Mouse (Mus musculus): ENCODE data around the gene Arl6ip4. TPM values are rescaled to one million over a fixed set of nuclear protein-coding genes. Genes with fewer than 3 reads are reported as not detected.
A peak's percentile ranks its signal among the peaks of the same experiment; 100 is the strongest.

The Arl6ip4 gene
- polyA plus RNA-seq, 1 experiment: 82.5 TPM

DNA sequence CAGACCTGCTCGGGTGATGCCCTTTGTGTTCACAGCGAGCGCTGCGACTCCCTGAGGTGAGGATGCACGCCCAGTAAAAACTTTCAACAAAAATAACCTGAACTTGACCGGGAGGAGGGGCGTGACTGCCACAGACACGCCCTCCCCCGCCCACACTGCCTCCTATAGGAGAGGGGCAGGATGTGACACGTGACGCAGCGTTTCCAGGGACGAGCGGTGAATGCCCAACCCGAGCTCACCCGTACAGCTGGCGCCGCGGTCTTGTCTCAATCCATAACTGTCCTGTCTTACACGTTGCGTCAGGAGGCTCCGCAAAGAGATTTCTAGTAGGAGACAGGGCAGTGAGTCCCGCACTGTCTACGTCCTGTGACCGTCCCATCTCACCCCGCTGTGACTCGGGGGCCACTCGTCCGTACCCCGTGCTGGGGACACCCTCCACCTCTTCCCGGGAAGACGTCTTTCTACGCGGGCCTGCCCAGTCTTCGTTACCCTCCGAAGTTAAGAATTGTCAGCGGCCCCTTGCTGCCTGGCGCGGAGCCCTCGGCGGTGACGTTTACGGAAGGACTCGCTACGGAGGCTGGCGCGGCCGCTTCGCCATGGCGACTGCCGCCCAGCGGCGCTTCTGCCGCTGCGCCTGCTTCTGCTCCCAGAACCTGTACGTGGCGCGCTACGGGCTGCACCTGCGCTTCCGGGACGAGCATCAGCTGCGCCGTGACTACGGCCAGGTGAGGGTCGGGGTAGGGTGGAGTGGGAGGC lies 4.0 kb upstream of the Arl6ip4 start, which contains the start of gene Ogfod2:
TSS of gene Ogfod2 (plus strand) at position 556 of the 756 bp plus-strand sequence.
- Histone ChIP-seq H3K9me3 (replicated peaks; ENCODE audit: control insufficient read depth, insufficient read depth, low read length, poor library complexity, severe bottlenecking) (peaks cover 4% of the 10 kb centered on the region), H3K4me1 (ENCODE audit: control insufficient read depth, insufficient read depth, low read length) (peaks cover 2% of the 10 kb centered on the region), H3K27me3 (ENCODE audit: control insufficient read depth, insufficient read depth, low read length, poor library complexity, severe bottlenecking) (no peaks in the 10 kb centered on the region), H3K9ac (ENCODE audit: low read depth, poor library complexity, severe bottlenecking) (peak within 1 kb of the TSS; percentile 30; the same call in 1 of the 2 replicates), H3K4me3 (ENCODE audit: low read depth, low read length) (peak within 1 kb of the TSS; percentile 76), H3K27ac (ENCODE audit: insufficient read depth, low read length) (no peak within 1 kb of the TSS; the same call in 1 of the 2 replicates), H3K36me3 (ENCODE audit: control insufficient read depth, insufficient read depth, low read length, poor library complexity, severe bottlenecking) (no peaks in the 10 kb centered on the region)
- TF ChIP-seq CTCF (IDR thresholded peaks at IDR 0.05; ENCODE audit: low read depth, low read length): peak; percentile 6
- TF ChIP-seq EP300 (IDR thresholded peaks at IDR 0.05; ENCODE audit: insufficient read depth, low read depth, low read length): 0 out of 2 replicates have a peak, but pooled peaks have one; percentile 5
- TF ChIP-seq POLR2A (IDR thresholded peaks at IDR 0.05; ENCODE audit: insufficient read depth, low read length): no peak

GRCm38 (mm10) chr5:124112531-124112930 lies 3.4 kb upstream of the Arl6ip4 start:
- Histone ChIP-seq H3K27ac (ENCODE audit: insufficient read depth, low read length) (no peak overlapping the region), H3K9ac (ENCODE audit: low read depth, poor library complexity, severe bottlenecking) (peak overlapping the region; percentile 30; the same call in 1 of the 2 replicates), H3K36me3 (ENCODE audit: control insufficient read depth, insufficient read depth, low read length, poor library complexity, severe bottlenecking) (no peaks in the 10 kb centered on the region), H3K9me3 (replicated peaks; ENCODE audit: control insufficient read depth, insufficient read depth, low read length, poor library complexity, severe bottlenecking) (peaks cover 4% of the 10 kb centered on the region), H3K27me3 (ENCODE audit: control insufficient read depth, insufficient read depth, low read length, poor library complexity, severe bottlenecking) (no peaks in the 10 kb centered on the region), H3K4me1 (ENCODE audit: control insufficient read depth, insufficient read depth, low read length) (peaks cover 5% of the 10 kb centered on the region), H3K4me3 (ENCODE audit: low read depth, low read length) (peak overlapping the region; percentile 76)
- TF ChIP-seq POLR2A (IDR thresholded peaks at IDR 0.05; ENCODE audit: insufficient read depth, low read length) (no peak), EP300 (IDR thresholded peaks at IDR 0.05; ENCODE audit: insufficient read depth, low read depth, low read length) (no peak)

- peaks cover 2% of the 10 kb centered on the region; the same call in 1 of the 2 replicates for H3K36me3 ChIP-seq (ENCODE audit: control insufficient read depth, insufficient read depth, low read length, poor library complexity, severe bottlenecking)
- H3K4me3 ChIP-seq (ENCODE audit: low read depth, low read length): peak overlapping the region; percentile 76
- peaks cover 4% of the 10 kb centered on the region for H3K9me3 ChIP-seq (replicated peaks; ENCODE audit: control insufficient read depth, insufficient read depth, low read length, poor library complexity, severe bottlenecking)
- no peak overlapping the region for H3K27ac ChIP-seq (ENCODE audit: insufficient read depth, low read length)
- peak overlapping the region; percentile 30; the same call in 1 of the 2 replicates for H3K9ac ChIP-seq (ENCODE audit: low read depth, poor library complexity, severe bottlenecking)
- H3K4me1 ChIP-seq (ENCODE audit: control insufficient read depth, insufficient read depth, low read length): peaks cover 5% of the 10 kb centered on the region
- H3K27me3 ChIP-seq (ENCODE audit: control insufficient read depth, insufficient read depth, low read length, poor library complexity, severe bottlenecking): no peaks in the 10 kb centered on the region
- TF ChIP-seq POLR2A (IDR thresholded peaks at IDR 0.05; ENCODE audit: insufficient read depth, low read length) (no peak), CTCF (IDR thresholded peaks at IDR 0.05; ENCODE audit: low read depth, low read length) (no peak), EP300 (IDR thresholded peaks at IDR 0.05; ENCODE audit: insufficient read depth, low read depth, low read length) (no peak)
Observed at GRCm38 (mm10) chr5:124113030-124113429, 2.9 kb upstream of the Arl6ip4 start.

DNA sequence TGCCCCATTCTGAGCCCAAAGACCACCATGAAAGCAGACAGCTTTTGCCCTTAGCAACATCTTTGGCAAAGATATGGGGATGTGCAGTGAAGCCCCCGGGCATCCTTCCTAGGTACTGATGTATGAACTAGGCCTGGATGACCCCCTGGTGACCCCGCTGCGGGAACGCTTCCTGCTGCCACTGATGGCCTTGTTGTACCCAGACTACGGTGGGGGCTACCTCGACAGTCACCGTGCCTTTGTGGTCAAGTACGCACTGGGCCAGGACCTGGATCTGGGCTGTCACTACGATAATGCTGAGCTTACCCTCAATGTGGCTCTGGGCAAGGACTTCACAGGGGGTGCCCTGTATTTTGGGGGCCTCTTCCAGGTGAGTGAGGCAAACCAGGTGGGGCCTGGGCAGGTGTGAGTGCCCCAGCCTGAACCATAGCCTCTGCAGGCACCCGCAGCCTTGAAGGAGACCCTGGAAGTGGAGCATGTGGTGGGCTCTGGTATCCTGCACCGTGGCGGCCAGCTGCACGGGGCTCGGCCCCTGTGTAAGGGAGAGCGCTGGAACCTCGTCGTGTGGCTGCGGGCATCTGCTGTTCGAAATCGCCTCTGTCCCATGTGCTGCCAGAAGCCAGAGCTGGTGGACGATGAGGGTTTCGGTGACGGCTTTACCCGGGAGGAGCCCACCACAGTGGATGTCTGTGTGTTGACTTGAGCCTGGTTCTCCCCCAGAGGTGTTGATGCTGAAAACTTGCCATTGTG lies 1.4 kb upstream of the Arl6ip4 start:
- TF ChIP-seq POLR2A (IDR thresholded peaks at IDR 0.05; ENCODE audit: insufficient read depth, low read length) (no peak), CTCF (IDR thresholded peaks at IDR 0.05; ENCODE audit: low read depth, low read length) (no peak), EP300 (IDR thresholded peaks at IDR 0.05; ENCODE audit: insufficient read depth, low read depth, low read length) (no peak)
- H3K9me3 ChIP-seq (replicated peaks; ENCODE audit: control insufficient read depth, insufficient read depth, low read length, poor library complexity, severe bottlenecking): peaks cover 4% of the 10 kb centered on the region

DNA sequence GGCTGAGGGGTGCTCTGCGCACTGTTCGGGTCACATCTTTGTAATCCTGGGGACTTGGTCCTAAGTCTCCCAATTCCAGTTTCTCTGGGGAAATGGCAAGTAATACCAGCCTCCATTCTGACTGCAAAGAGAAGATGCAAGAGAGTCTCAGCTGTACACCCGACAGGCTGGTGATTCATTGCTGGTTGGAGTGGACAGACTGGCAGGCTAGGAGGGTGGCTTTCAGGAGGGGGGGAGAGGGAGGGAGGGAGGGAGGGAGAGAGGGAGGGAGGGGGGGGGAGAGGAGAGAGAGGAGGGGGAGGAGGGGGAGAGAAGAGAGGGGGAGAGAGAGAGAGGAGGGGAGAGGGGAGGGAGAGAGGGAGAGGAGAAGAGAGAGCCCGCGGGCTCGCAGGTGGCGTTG lies 358 bp upstream of the Arl6ip4 start:
- peak overlapping the region; percentile 73 for H3K9ac ChIP-seq (ENCODE audit: low read depth, poor library complexity, severe bottlenecking)
- no peaks in the 10 kb centered on the region for H3K27me3 ChIP-seq (ENCODE audit: control insufficient read depth, insufficient read depth, low read length, poor library complexity, severe bottlenecking)
- peaks cover 4% of the 10 kb centered on the region for H3K9me3 ChIP-seq (replicated peaks; ENCODE audit: control insufficient read depth, insufficient read depth, low read length, poor library complexity, severe bottlenecking)
- peaks cover 5% of the 10 kb centered on the region for H3K4me1 ChIP-seq (ENCODE audit: control insufficient read depth, insufficient read depth, low read length)
- H3K27ac ChIP-seq (ENCODE audit: insufficient read depth, low read length): no peak overlapping the region
- peak overlapping the region; percentile 97 for H3K4me3 ChIP-seq (ENCODE audit: low read depth, low read length)
- no peak for TF ChIP-seq EP300 (IDR thresholded peaks at IDR 0.05; ENCODE audit: insufficient read depth, low read depth, low read length)
- no peak for TF ChIP-seq CTCF (IDR thresholded peaks at IDR 0.05; ENCODE audit: low read depth, low read length)
- no peak for TF ChIP-seq POLR2A (IDR thresholded peaks at IDR 0.05; ENCODE audit: insufficient read depth, low read length)
- H3K36me3 ChIP-seq (ENCODE audit: control insufficient read depth, insufficient read depth, low read length, poor library complexity, severe bottlenecking): peaks cover 2% of the 10 kb centered on the region; the same call in 1 of the 2 replicates

More for the DNA sequence above, 1.4 kb upstream of the Arl6ip4 start:
- Histone ChIP-seq H3K36me3 (ENCODE audit: control insufficient read depth, insufficient read depth, low read length, poor library complexity, severe bottlenecking) (peaks cover 2% of the 10 kb centered on the region; the same call in 1 of the 2 replicates), H3K4me3 (ENCODE audit: low read depth, low read length) (no peak overlapping the region), H3K4me1 (ENCODE audit: control insufficient read depth, insufficient read depth, low read length) (peaks cover 5% of the 10 kb centered on the region), H3K27ac (ENCODE audit: insufficient read depth, low read length) (no peak overlapping the region), H3K9ac (ENCODE audit: low read depth, poor library complexity, severe bottlenecking) (no peak overlapping the region), H3K27me3 (ENCODE audit: control insufficient read depth, insufficient read depth, low read length, poor library complexity, severe bottlenecking) (no peaks in the 10 kb centered on the region)
